Mouse (Mus musculus): ENCODE results near the gene Cry2.

The Cry2 gene

GRCm38 (mm10) chr2:92371971-92372690 is 61.7 kb downstream of the Cry2 start:
- peak; percentile 44 for DNase-seq (ENCODE audit: extremely low spot score, low spot score)

GRCm38 (mm10) chr2:92370821-92371805 is 62.7 kb downstream of the Cry2 start:
- DNase-seq (ENCODE audit: extremely low spot score, low spot score) = peak; percentile 69

DNA sequence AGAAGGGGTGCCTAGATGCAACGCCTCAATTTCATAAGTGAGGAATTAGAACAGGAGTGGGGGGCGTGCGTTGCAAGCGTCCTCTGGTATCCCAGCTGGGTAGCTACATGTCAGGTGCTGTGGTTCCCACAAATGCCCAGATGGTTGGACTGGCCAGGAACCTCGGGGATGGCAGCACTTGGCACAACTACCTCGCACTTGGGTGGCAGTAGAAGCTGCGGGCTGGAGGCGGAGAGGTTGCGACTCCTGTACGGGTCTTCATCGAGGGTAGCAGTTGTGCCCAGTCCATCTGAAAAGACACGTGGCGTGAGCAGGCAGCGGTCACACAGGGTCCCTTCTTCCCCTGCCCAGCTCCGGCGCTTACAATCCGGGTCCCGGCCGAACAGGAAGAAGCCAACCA is 63.5 kb downstream of the Cry2 start:
- DNase-seq (ENCODE audit: extremely low spot score, low spot score) = no peak

- no peak for DNase-seq (ENCODE audit: extremely low spot score, low spot score)
These were observed 66.3 kb downstream of the Cry2 start for GRCm38 (mm10) chr2:92367383-92368029.

GRCm38 (mm10) chr2:92365568-92365967 is 68.3 kb downstream of the Cry2 start:
- no peak for DNase-seq (ENCODE audit: extremely low spot score, low spot score)

DNA sequence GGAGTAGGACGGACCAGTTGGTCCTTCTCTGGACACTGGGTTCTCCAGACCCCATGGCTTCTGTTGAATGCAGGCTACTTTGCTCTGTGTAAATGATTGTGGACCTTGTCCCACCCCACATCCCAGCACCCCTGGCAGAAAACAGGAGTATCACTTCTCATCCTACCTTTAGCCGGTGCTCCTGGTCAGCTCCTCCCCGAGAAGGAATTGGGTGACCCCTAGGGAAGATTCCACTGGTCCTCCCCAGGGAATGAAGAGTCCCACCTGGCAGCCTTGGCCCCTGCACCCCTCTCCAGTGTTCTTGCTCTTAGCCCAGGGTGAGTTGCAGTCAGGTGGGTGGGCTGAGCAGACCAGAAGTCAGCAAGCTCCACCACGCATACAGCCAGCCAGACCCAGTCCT is 69.8 kb downstream of the Cry2 start:
- DNase-seq (ENCODE audit: extremely low spot score, low spot score) = no peak

- no peak for DNase-seq (ENCODE audit: extremely low spot score, low spot score)
These were observed 71.1 kb downstream of the Cry2 start for GRCm38 (mm10) chr2:92362571-92363228.

- DNase-seq (ENCODE audit: extremely low spot score, low spot score) = no peak
These were observed 72.0 kb downstream of the Cry2 start for GRCm38 (mm10) chr2:92361795-92362194.

DNA sequence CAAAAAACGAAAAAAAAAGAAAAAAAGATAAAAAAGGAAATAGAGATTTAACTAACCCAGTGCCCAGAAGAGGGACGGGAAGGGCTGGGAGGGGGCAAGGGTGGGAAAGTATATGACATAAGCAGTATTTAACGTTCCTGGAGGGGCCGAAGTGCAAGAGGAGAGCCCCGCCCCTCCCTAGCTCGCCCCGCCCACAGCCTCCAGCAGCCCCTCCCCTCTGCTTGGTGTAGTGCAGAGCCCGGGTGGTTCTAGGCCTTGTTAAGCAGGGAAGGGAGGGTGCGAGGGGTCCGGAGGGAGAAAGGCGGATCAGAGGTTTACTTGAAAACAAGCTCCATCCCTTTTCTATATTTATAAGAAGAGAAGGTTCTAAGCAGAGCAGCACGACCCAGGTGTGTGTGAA is 73.0 kb downstream of the Cry2 start:
- no peak for DNase-seq (ENCODE audit: extremely low spot score, low spot score)

GRCm38 (mm10) chr2:92360186-92360823 is 73.5 kb downstream of the Cry2 start:
- no peak for DNase-seq (ENCODE audit: extremely low spot score, low spot score)

- DNase-seq (ENCODE audit: extremely low spot score, low spot score) = no peak
These were observed 74.5 kb downstream of the Cry2 start for GRCm38 (mm10) chr2:92359301-92359700.

GRCm38 (mm10) chr2:92354224-92354623 is 79.6 kb downstream of the Cry2 start:
- DNase-seq (ENCODE audit: extremely low spot score, low spot score) = no peak

Data from neural tube, embryonic 10.5 days (tissue).